Mouse (Mus musculus) skeletal muscle tissue, adult 2 months (tissue): ENCODE results near the gene Radil.
A peak's percentile ranks its signal among the peaks of the same experiment; 100 is the strongest.

Experiments used
- DNase-seq: peaks from one replicate; pipeline ENCODE4 v3.0.0-alpha.2; 2012; ENCODE audit warnings: low read depth, low spot score

Gene Radil

DNA sequence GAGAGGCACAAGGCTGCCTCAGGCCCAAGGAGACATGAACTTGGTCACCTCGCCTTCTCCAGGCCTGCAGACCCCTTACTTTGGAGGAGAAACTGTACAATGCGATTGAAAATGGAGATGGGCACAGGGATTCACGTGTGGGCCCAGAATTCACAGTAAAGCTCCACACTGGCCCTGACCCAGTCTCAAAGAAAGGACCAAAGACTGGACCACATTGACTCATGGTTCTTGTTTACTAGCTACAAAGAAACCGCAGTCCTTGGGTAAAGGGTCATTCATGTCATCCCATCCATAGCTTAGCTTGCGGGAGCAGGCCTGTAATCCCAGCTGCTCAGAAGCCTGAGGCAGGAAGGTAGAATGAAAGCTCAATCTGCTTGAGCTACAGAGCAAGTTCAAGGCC is 67.3 kb downstream of the Radil start:
- no peak for DNase-seq

DNA sequence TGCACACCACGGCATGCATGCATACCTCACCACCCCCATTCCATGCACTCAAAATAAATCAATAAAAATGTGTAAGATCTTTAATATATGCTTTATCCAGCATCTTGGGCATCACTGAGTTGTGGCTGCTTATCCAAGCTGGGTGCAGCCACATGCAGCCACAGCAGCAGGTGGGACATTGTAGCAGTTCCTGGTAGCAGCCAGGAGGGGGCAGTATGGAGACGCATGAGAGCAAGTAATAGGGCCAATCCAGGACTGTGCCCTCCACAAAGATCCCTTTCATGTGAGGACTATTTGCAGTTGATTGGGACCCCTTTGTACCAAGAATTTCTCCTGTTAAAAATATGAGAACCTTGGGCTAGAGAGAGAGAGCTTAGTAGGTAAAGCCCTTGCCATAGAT is 68.4 kb downstream of the Radil start:
- DNase-seq = no peak

DNA sequence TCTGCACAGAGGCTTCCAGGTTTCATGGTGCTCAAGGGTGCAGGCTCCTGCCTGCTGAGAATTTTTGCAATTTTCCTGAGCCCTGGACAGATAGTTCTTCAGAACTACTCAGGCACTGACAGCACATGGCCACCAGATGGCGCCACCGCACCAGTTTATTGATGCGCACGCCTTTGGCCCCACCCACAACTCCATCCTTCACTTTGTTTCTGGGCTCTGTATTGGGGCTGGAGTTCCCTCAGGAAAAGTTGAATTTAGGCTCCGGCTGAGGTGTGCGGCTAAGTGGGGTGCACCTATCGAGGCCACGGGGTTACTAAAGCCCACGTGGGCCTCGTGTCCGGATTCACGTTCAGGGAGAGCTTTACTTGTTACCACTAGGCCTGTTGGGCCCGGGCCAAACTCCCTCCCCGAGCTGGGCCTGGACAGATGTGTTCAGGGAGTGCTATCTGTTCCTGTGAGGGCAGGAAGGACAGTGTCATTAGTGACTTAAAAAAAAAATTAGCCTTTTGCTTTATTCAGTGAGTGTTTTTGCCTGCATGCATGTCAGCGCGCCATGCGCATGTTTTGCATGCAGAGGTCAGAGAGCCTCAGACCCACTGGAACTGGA is 72.0 kb downstream of the Radil start:
- peak; percentile 72 for DNase-seq

DNA sequence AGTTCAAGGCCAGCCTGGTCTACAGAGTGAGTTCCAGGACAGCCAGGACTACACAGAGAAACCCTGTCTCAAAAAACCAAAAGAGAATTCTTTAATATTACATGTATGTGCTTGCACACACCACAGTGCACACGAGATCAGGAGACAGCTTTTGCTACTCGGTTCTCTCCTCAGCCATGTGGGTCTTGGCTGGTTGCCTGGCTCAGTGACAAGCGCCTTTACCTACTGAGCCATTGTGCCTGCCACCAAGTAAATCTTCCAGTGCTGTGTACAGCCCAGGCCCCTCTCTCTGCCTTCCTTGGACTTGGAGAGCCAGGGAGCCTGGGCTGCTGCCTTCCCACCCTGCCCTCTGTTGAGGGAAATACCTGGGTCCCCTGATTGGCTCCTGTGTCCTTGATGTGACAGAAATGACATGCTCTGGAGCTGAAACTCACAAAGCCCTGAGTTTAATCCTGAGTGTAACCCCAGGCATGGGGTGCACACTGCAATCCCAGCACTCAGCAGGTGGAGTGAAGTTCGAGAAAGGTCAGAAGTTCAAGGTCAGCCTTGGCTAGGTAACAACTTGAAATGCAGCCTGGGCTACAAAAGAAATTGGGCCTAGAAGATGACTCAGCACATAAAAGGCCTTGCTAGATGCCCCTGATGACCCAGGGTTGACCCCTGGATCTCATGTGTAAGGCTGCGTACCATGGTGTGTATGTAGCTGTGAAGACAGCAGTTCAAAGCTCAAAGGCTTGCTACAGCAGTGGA is 72.9 kb downstream of the Radil start:
- no peak for DNase-seq

DNA sequence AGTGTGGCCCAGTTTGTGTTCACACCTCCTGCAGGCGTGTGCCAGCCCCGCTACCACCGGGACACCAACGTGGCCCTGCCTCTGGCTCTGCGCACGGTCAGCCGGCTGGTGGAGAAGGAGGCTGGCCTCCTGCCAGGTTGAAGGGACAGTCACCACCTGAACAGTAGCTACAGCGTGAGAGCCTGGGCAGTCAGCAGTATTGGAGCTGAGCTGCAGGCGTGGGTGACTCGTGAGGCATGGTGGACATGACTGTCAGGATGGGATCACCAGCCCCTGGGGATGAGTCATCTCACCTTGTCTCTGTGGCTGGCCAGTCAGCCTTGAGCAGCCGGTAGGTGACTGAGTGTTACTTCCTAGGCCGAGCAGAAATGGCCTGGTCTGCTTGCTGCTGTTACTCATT is 73.6 kb downstream of the Radil start:
- DNase-seq = no peak

DNA sequence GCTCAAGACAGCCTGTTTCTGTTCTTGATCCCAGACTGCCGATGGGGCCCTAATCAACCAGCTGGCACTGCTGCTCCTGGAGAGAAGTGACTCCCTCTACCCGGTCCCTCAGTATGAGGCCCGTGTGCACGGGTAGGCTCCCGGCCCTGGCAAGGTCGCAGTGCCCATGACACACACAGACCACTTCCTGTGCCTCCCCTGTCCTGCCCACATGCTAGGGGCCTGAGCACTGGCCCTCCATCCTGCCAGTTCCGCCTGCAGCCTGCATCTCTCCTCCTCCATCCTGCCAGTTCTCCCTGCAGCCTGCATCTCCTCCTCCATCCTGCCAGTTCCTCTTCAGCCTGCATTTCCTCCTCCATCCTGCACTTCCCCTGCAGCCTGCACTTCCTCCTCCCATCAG is 75.2 kb downstream of the Radil start:
- DNase-seq = no peak

DNA sequence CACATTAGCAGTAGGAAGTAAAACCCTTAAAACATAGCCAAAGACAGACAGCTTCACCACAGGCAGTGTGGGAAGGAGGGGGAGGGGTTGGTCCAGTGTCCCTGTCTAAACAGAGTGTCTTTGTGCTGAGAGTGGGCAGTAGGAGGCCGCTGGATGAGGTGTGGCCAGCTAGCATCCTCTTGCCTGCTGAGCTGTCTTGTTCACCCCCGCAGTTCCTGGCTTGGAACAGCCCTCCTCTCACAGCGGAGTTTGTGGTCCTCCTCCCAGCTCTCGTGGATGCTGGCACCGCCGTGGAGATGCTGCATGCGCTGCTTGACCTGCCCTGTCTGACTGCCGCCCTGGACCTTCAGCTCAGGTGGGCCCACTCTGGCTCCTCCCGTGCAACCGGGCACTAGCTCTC is 77.2 kb downstream of the Radil start:
- no peak for DNase-seq

DNA sequence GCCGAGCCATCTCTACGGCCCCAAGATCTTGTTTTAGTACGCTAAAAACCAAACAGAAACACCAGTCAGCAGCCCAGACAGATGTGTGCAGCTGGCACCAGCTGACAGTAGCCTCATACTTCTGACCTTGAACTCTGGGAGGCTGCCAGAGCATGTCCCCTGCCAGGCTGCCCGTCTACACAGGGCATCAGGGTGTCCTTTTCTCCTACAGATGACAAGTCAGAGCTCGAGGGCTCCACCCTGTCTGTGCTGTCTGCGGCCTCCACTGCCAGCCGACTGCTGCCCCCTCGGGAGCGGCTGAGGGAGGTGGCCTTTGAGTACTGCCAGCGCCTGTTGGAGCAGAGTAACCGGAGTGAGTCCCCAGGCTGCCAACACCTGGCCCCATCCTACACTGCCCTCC is 81.1 kb downstream of the Radil start:
- no peak for DNase-seq

DNA sequence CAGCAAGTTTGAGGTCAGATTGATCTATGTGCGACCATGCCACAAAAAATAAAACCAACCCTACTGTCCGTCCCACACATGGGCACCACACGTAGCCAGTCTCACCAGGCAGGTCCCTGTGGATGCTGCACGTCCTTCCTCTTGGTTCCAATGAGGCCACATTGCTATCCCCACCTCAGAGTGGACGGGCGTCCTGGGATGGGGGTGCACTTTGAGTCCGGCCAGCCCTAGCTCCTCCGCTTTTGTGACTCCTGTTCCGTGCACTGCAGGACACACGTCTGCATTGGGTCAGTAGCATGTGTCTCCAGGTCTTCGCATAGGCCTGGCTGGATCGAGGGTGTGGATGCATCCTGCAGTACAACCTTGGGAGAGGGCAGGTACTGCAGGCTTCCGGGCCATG is 82.5 kb downstream of the Radil start:
- no peak for DNase-seq

DNA sequence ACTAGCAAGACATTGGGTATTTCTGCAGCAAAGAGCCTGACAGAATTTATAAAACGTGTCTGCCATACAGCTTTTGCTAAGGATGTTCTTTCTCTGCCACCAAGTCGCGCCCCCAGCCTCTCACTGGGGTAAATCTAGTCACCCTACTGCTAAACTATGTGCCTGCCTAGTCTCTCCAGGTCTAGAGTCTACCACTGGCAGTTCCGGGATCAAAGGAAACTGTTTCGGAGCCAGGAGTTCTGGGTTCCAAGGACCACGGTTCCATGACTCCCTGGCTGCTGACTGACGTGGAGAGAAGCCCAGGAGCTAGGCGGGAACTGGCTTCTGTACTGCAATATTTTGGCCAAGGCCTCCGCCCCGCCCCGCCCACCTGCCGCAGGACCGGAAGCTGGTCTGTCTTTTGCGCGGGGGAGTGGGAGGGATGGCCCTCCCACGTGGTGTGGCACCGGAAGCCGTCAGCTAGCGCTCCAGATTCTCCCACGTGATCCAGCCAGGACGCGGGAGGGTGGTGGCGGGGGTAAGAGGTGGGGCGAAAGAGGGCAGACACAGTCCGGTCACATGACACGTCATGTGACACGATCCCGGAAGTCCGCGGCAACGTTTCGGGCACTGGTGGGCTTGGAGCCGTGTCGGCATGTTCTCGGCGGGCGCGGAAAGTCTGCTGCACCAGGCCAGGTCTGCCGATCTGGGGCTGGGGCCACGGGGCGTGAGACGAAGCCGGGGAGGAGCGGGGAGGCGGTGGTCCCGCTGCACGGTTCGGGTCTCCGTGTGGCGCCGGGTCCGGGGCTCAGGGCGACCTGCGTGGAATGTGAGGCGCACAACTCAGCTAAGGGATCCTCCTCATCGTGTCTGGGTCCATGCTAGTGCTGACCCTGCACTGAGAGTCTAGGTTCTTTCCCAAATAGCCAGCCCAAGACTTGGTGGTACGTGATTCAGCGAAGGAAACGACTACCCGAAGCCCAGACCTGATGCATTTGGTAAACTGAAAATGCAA is 87.1 kb downstream of the Radil start, which contains the start of gene Ap5z1:
Gene Ap5z1 (plus strand): TSS at position 484 of the 994 bp plus-strand sequence.
- DNase-seq = peak; percentile 97

DNA sequence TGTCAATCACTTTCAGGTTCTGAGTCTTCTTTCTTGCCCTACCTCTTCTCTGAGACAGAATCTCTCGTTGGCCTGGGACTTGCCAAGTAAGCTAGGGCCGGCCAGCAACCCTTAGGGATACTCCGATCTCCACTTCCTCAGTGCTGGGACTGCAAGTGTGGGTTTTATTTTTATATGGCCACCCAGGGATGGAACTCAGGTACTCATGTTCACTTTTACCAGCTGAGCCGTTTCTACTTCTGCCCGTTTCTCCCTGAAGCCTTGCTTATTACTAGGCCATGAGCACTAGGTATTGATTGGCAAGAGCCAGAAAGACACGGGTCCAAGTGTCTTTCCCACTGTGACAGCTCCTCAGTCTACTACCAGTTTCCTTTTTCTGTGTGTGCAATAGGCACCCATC is 87.9 kb downstream of the Radil start:
- no peak for DNase-seq

DNA sequence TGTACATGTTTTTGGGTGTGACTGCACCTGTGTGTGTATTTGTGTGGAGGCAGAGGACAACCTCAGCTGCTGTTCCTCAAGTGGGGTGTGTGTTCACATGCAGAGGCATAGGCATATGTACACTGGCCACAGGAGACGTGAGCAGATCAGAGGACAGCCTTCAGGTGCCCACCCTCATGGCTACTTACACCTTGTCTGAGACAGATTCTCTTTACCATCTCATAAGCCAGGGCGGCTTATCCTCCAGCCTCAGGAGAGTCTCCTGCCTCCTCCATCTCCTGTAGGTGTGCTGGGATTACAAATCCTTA is 88.3 kb downstream of the Radil start:
- DNase-seq = no peak

DNA sequence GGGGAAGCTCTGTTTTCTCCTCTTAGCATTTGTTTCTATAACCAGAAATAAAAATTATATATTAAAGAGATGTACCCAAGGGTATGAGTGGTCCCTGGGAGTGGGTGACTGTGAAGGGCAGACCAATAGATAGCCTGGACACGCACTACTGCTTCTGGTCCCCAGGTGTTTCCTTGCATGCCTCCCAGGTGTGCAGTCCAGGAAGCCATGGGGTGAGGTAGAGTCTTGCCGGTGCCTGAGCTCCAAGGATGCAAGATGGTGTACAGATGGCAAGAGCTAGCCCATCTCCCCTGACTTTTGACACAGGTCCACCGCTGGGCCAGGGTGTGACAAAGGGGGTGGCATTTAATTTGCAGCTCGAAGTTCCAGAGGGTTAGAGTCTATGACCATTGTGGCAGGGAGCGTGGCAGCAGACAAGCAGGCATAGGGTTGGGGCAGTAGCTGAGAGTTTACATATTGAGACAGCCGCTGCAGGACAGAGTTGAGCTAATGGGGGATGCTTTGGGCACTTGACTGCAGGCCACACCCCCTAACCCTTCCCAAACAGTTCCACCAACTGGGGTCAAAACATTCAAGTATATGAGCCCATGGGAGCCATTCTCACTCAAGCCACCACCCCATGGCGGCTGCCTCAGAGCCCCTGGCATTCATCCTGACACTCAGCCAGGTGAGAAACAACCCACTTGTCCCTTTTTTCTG is 88.8 kb downstream of the Radil start:
- no peak for DNase-seq

DNA sequence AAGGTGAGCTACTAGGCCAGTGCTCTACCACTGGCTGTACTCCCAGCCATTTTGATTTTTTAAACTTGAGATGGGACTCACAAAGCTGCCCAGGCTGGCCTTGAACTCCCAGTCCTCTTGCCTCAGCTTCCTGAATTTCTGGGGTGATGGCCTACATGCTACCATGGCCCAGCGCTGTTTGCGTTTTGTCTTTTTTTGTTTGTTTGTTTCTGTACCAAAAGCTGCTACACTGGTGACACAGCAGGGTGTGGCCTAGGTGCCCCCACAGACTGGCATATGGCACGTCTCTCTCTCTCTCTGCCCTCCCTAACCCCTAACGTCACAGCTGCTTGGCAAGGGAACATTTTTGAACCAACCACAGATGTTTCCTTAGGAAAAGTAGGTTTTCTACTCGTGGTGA is 91.1 kb downstream of the Radil start:
- DNase-seq = no peak

DNA sequence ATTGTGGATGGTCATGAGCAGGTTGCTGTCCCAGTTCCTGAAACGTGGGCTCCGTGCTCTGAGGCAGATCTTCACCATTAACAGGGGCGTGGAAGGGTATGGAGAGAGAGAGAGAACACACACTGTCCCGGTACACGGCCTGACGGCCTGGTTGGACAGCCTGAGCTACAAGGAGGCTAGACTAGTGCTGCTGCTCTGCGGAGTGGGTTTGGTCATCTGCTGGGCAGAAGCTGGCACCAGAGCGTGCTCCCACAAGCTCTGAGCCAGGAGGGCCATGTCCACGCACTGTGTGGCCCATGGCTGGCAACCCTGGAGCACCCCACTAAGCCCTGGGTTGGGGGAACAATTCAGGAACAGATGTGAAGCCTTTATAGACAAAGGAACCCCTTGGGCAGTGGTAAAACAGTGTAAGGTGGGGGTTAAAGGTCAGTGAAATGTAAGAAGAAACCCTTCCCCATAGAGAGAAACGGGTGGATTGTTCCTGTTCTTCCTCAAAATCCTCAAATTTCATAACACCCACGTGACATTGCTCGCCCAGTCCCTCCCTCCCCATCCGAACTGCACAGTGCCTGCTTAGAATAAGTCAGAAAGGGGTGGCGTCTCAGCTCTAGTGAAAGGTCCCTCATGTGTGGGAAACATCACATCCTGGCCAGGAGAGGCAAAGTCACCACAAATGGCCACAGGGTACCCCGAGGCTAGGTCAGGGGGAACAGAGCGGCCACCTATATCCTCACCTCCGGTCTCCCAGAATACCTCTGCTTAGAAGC is 91.9 kb downstream of the Radil start:
- DNase-seq = no peak

DNA sequence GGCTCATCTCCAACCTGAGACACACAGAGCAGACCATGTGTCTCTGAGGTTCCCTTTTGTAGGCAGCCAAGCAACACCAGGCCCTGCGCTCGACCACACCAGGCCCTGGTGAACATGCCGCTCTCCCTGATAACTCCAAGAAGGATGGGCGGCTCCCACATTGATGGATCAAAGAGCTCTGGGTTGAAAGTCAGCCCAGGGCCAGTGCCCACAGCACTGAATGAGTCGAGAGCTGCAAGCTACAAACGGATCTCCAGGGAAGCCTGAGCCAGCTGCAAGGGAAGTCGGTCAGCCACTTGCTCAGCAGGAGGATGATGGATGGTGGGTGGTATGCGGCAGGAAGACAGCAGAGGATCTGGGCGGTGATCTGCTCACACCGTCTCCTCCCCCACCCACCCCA is 93.6 kb downstream of the Radil start:
- DNase-seq = no peak

DNA sequence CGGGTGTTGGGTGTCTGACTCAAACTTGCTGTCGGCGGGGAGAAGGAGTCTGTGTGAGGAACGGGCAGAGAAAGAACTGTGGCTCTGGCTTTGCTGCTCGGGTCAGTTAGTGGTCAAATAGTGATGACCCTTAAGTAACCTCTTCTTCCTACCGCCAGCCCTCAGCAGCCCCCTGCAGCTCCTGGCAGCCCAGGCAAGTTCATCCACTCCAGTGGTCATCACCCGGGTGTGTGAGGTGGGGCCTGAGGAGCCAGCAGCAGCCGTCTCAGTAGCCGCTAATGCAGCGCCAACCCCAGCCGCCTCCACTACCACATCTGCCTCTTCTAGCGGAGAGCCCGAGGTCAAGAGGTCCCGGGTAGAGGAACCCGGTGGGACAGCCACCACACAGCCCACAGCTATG is 94.6 kb downstream of the Radil start:
- no peak for DNase-seq

DNA sequence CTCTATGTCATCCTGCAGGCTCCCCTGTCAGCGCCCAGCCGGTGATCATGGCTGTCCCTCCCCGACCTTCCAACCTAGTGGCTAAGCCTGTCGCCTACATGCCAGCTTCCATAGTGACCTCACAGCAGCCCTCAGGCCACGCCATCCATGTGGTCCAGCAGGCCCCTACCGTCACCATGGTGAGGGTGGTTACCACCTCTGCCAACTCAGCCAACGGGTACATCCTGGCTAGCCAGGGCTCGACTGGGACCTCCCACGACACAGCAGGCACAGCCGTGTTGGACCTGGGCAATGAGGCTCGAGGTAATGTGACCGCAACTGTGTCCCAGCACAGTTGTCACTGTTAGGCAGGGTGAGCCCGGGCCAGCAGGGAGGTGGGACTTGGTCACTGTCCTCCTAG is 97.2 kb downstream of the Radil start:
- no peak for DNase-seq

DNA sequence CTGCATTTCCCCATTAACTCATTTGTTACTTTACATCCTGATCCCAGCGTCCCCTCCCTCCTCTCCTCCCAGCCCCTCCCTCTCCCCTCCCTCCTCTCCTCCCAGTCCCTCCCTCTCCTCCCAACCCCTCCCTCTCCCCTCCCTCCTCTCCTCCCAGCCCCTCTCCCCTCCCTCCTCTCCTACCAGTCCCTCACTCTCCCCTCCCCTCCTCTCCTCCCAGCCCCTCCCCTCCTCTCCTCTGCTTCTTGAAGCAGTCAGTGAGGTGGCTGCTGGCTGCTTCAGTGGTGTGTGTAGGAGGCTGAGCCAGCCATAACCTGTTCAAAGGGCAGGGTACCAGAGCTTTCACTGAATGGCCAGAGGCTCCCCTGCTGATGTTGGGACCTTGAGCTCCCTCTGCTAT is 99.1 kb downstream of the Radil start:
- DNase-seq = no peak

DNA sequence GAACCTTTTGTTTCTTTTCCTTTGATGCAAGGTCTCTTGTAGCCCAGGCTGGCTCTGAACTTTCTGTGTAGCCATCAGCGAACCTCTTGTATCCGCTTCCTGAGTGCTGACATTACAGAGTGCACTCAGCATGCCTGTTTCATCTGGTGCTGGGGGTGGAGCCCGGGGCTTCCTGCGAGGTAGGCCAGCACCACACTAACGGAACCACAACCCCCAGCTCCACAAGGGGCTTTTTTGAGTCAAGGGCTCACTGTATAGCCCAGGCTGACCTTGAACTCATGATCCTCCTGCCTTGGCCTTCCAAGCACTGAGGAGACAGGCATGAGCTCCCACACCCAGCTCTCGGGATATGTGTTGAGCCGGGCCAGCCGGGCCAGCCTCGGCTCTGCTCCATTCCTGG is 100.1 kb downstream of the Radil start:
- DNase-seq = no peak

DNA sequence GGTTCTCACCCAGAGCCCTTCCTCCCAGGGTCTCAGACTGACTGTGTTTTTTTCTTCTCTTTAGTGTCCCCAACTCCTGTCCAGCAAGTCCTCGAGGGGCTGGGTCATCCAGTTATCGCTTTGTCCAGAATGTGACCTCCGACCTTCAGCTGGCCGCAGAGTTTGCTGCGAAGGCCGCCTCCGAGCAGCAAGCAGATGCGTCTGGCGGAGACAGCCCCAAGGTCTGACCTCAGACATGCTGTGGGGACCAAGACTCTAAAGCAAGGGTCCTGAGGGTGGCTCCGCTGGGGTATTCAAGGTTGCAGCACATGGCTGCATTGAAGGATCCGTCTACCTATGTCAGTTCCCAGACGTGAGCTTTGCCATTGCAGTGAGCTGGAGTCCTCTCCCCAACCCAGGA is 102.3 kb downstream of the Radil start:
- no peak for DNase-seq
